Mouse (Mus musculus) Muller cell, postnatal 12 days (primary cell): ENCODE results near the gene Asb8.

Source experiments
- DNase-seq: peaks from one replicate; pipeline ENCODE4 v3.0.0-alpha.2; 2015; ENCODE audit errors: inconsistent ontology term

Asb8 gene

GRCm38 (mm10) chr15:98165525-98165924 is at the start of gene Asb8:
TSS of gene Asb8 (minus strand) at chr15:98165625.
- no peak for DNase-seq

- DNase-seq, result no peak
These were observed 48.7 kb upstream of the Asb8 start for GRCm38 (mm10) chr15:98214130-98214529.

GRCm38 (mm10) chr15:98213336-98213870 is 48.0 kb upstream of the Asb8 start:
- no peak for DNase-seq

- peak; percentile 74 for DNase-seq
These were observed 44.3 kb upstream of the Asb8 start for GRCm38 (mm10) chr15:98209676-98210075.

- no peak for DNase-seq
These were observed 30.0 kb upstream of the Asb8 start, which contains the start of gene Olfr288 for GRCm38 (mm10) chr15:98195442-98195841. TSS of gene Olfr288 (minus strand) at chr15:98195542.

GRCm38 (mm10) chr15:98184456-98184855 is 19.0 kb upstream of the Asb8 start:
- no peak for DNase-seq

GRCm38 (mm10) chr15:98181856-98182570 is 16.6 kb upstream of the Asb8 start:
- no peak for DNase-seq

- peak; percentile 94 for DNase-seq
These were observed 15.8 kb upstream of the Asb8 start for GRCm38 (mm10) chr15:98181132-98181711.

- no peak for DNase-seq
These were observed 15.2 kb upstream of the Asb8 start for GRCm38 (mm10) chr15:98180567-98181131.

GRCm38 (mm10) chr15:98177320-98177719 is 11.9 kb upstream of the Asb8 start:
- DNase-seq, result no peak

GRCm38 (mm10) chr15:98173821-98174220 is 8.4 kb upstream of the Asb8 start:
- DNase-seq, result peak; percentile 42

- no peak for DNase-seq
These were observed 6.7 kb upstream of the Asb8 start for GRCm38 (mm10) chr15:98172113-98172512.

- no peak for DNase-seq
These were observed 5.5 kb upstream of the Asb8 start for GRCm38 (mm10) chr15:98170917-98171316.

GRCm38 (mm10) chr15:98170365-98170764 is 4.9 kb upstream of the Asb8 start:
- DNase-seq, result peak; percentile 51

GRCm38 (mm10) chr15:98168622-98169004 is 3.2 kb upstream of the Asb8 start:
- DNase-seq, result no peak

- peak; percentile 84 for DNase-seq
These were observed 2.5 kb upstream of the Asb8 start for GRCm38 (mm10) chr15:98167645-98168621.

GRCm38 (mm10) chr15:98166963-98167644 is 1.7 kb upstream of the Asb8 start, which contains the start of gene Ccdc184:
TSS of gene Ccdc184 (plus strand) at chr15:98167158.
- no peak for DNase-seq

- DNase-seq, result no peak
These were observed 2.9 kb downstream of the Asb8 start for GRCm38 (mm10) chr15:98162561-98162960.

- no peak for DNase-seq
These were observed 4.2 kb downstream of the Asb8 start for GRCm38 (mm10) chr15:98161026-98161805.

- DNase-seq, result no peak
These were observed 8.2 kb downstream of the Asb8 start for GRCm38 (mm10) chr15:98157253-98157652.
